ENCODE assay signal across 8 mouse cellular contexts in the genomic region with DNA sequence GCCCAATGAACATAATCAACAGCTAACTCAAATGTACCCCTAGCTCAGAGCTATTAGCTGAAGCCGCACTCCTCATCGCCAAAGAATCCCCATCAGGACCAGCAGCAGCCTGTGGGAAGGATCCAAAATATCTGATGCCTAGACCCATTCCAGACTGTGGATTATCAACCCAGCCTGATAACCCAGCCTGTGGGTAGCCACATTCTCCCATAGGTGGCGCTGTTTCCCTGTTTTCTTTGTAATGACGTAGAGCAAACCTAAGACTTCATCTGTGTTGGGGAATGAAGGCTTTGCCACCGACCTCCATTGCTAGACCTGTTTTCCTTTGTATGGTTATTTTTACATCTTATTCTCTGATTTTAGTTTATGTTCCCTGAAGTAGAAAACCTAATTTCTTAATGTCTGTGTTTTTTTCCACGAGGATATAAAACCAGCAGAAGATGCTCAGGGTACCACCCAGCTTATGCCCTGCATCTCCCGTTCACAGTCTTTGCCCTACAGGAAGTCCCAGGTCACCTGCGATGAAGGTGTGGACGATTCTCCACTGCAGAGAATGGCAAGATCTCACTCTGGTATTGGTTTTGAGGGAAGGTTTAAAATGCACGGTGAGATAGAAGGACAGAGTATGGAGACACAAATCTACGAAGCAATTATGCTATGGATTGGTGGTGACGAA. TPM values are rescaled to one million over a fixed set of nuclear protein-coding genes. Genes with fewer than 3 reads are reported as not detected.
DNase-seq lines count a peak whose midpoint lies in the region; ATAC-seq and TF ChIP-seq lines count a peak whose summit lies in the region.

No protein-coding gene starts in this region.

- no peak overlapping the region for H3K9ac ChIP-seq in intestine, embryonic 15.5 days
- no peak overlapping the region for H3K9ac ChIP-seq in limb, embryonic 14.5 days (ENCODE audit: low read depth, low read length, severe bottlenecking)

- TF ChIP-seq POLR2A in limb, embryonic 14.5 days (IDR thresholded peaks at IDR 0.05; ENCODE audit: borderline replicate concordance, extremely low read depth, insufficient read depth, insufficient read length), result no peak
- TF ChIP-seq POLR2A in testis, adult 2 months (IDR thresholded peaks at IDR 0.05; ENCODE audit: control insufficient read depth, low read depth, low read length), result no peak

- H3K4me2 ChIP-seq in intestine, embryonic 15.5 days (replicated peaks), result no peak overlapping the region
- no peak overlapping the region for H3K4me2 ChIP-seq in limb, embryonic 14.5 days (replicated peaks; ENCODE audit: low read depth, low read length, severe bottlenecking)

- peak; percentile 62 for DNase-seq in urinary bladder, postnatal 25 days (ENCODE audit: low spot score)
- DNase-seq in urinary bladder, postnatal 10 days (ENCODE audit: low spot score), result no peak
- peak; percentile 61 for DNase-seq in cerebellum, adult 9-10 months
- peak; percentile 80 for DNase-seq in limb, embryonic 14.5 days (ENCODE audit: low spot score)
- peak; percentile 87 for DNase-seq in naive thymus-derived CD4-positive, alpha-beta T cell, adult 2 months (ENCODE audit: low read depth)

- no peaks in the 10 kb centered on the region for H3K4me1 ChIP-seq in intestine, embryonic 15.5 days (replicated peaks)
- no peaks in the 10 kb centered on the region for H3K4me1 ChIP-seq in limb, embryonic 14.5 days (ENCODE audit: control insufficient read depth, insufficient read depth, low read length)
- peaks cover 6% of the 10 kb centered on the region for H3K4me1 ChIP-seq in testis, adult 2 months (ENCODE audit: control insufficient read depth, insufficient read depth, low read length)

- TF ChIP-seq CTCF in testis, adult 2 months (IDR thresholded peaks at IDR 0.05; ENCODE audit: control insufficient read depth, insufficient read depth, insufficient replicate concordance, low read depth, low read length), result peak; percentile 37; the same call in 1 of the 2 replicates

- H3K36me3 ChIP-seq in intestine, embryonic 15.5 days, result no peaks in the 10 kb centered on the region
- no peaks in the 10 kb centered on the region for H3K36me3 ChIP-seq in limb, embryonic 14.5 days (ENCODE audit: control insufficient read depth, insufficient read depth, low read length)
- H3K36me3 ChIP-seq in testis, adult 2 months (ENCODE audit: control insufficient read depth, insufficient read depth, low read length), result no peaks in the 10 kb centered on the region

- no peaks in the 10 kb centered on the region for H3K27me3 ChIP-seq in intestine, embryonic 15.5 days (replicated peaks)
- H3K27me3 ChIP-seq in limb, embryonic 14.5 days (ENCODE audit: control insufficient read depth, insufficient read depth, low read length), result no peaks in the 10 kb centered on the region
- no peaks in the 10 kb centered on the region for H3K27me3 ChIP-seq in testis, adult 2 months (ENCODE audit: control insufficient read depth, insufficient read depth, low read length)

- 34% methylated on average over 12 of the region's 12 CpGs for WGBS in intestine, embryonic 15.5 days
- WGBS in limb, embryonic 14.5 days, result 34% methylated on average over 12 of the region's 12 CpGs

- no peak overlapping the region for H3K4me3 ChIP-seq in intestine, embryonic 15.5 days (replicated peaks)
- H3K4me3 ChIP-seq in limb, embryonic 14.5 days (replicated peaks; ENCODE audit: low read length), result no peak overlapping the region
- no peak overlapping the region for H3K4me3 ChIP-seq in testis, adult 2 months (ENCODE audit: control insufficient read depth, low read depth, low read length)

- H3K27ac ChIP-seq in intestine, embryonic 15.5 days, result no peak overlapping the region
- H3K27ac ChIP-seq in limb, embryonic 14.5 days (replicated peaks; ENCODE audit: low read depth, low read length), result no peak overlapping the region
- H3K27ac ChIP-seq in testis, adult 2 months (ENCODE audit: control insufficient read depth, insufficient read depth, low read depth, low read length), result no peak overlapping the region

- peak; percentile 97 for ATAC-seq in frontal cortex, adult (ENCODE audit: low TSS enrichment)
- ATAC-seq in intestine, embryonic 15.5 days, result peak; percentile 70
- ATAC-seq in limb, embryonic 14.5 days (ENCODE audit: low FRiP score, low read depth), result no peak

- H3K9me3 ChIP-seq in intestine, embryonic 15.5 days, result no peaks in the 10 kb centered on the region
- H3K9me3 ChIP-seq in limb, embryonic 14.5 days (ENCODE audit: control insufficient read depth, low read length), result no peaks in the 10 kb centered on the region

RNA-seq across cellular contexts. Expression of gene Arhgap35, which starts 13.4 kb away (rescaled TPM):
- 10.7 and 11.4 TPM in 2 replicates for polyA plus RNA-seq in intestine, embryonic 15.5 days (2015; fragmentation: Nextera tagmentation; extraction: Ambion mirVana)
- polyA plus RNA-seq in limb, embryonic 14.5 days (2012; rRNA removed), result 24.7 and 28.5 TPM in 2 replicates
- polyA plus RNA-seq in limb, embryonic 14.5 days (2014; fragmentation: Nextera tagmentation; extraction: Ambion mirVana), result 23.0 and 24.5 TPM in 2 replicates
- 21.7 and 22.4 TPM in 2 replicates for polyA plus RNA-seq in testis, adult 2 months (2012; rRNA removed)

RNA-seq across cellular contexts. Expression of gene Ceacam15, which starts 47.3 kb away (rescaled TPM):
- not detected in 2 replicates for polyA plus RNA-seq in intestine, embryonic 15.5 days (2015; fragmentation: Nextera tagmentation; extraction: Ambion mirVana)
- not detected in 2 replicates for polyA plus RNA-seq in limb, embryonic 14.5 days (2012; rRNA removed)
- not detected in 2 replicates for polyA plus RNA-seq in limb, embryonic 14.5 days (2014; fragmentation: Nextera tagmentation; extraction: Ambion mirVana)
- polyA plus RNA-seq in testis, adult 2 months (2012; rRNA removed), result 0.10 TPM in 1 of 2 replicates, not detected in the other
